Mouse (Mus musculus) small intestine, adult 2 months (tissue): ENCODE data around the gene Csf2rb2.

ENCODE experiments used
- CTCF ChIP-seq: fragments of 200-500 bp; IDR thresholded peaks from 2 replicates; pipeline ENCODE4 v1.5.1; 2012; ENCODE audit warnings: low read depth, mild to moderate bottlenecking, control low read depth, inconsistent platforms, low read length, moderate library complexity, mixed read lengths; ENCODE audit not compliant: insufficient replicate concordance, insufficient read length; ENCODE audit errors: extremely low read depth
- POLR2A ChIP-seq: fragments of 200-500 bp; IDR thresholded peaks from 2 replicates; pipeline ENCODE4 v1.6.1; 2012; ENCODE audit warnings: low read depth, mild to moderate bottlenecking, control low read depth, inconsistent platforms, low read length, moderate library complexity

- TF ChIP-seq CTCF (no peak), POLR2A (no peak)
Measured at GRCm38 (mm10) chr15:78309865-78310264, 4.3 kb upstream of the Csf2rb2 start.
